Mouse (Mus musculus) cerebellum, postnatal 36 days (tissue): Measurements from ENCODE around the gene Gna11.

Experiments used
- DNase-seq, 2 experiments: peaks; one replicate each; pipeline ENCODE4 v3.0.0; 2021 to 2022; ENCODE audit warnings: mixed read lengths in 2 of 2

The Gna11 gene

DNA sequence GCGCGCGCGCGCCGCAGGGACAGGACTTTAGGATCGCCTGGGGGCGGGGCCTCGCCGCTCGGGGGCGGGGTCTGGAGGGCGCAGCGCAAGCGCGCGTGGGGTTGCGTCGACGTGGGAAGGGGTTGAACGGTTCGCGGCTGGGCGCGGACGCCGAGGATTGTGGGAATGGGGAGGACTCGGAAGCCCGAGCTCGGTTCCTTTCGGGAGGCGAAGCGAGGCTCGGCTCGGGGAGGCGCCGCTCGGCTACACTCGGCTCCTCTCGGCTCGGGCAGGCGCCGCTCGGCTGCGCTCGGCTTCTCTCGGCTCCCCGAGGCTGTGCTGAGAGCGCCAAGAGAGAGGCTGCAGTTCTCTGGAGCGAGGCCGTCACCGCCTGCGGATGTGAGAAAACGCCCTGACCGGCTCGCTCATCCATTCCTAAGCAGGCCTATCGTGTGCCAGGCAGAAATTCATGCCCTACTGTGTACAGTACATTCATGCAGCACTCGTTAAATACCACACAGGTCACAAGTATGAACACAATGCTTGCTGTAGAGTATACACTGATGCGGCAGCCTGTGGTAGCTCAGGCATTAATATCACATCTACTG lies at the start of gene Gna11:
Gene Gna11 (minus strand): TSS at position 30 of the 587 bp plus-strand sequence.
- DNase-seq: peak; percentile 99 to 100

DNA sequence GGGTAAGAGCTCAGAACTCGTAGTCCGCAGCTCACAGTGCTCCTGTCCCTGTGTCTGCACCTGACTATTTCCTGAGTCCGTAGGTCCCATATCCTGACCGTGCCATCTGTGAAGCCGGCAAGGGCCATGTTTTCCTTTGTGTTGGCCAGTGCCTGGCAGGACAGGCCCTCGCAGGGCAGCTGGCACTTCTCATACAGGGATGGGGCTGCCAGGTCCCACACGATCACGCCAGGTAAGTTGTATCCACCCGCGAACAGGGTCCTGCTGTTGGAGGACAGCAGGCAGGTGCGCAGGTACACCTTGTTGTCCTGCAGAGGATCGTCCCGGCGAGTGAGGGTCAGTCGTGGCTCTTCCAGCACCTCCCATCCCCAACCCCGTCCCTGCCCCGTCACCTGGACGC lies 48.9 kb upstream of the Gna11 start:
- peak; percentile 60 to 67 for DNase-seq

DNA sequence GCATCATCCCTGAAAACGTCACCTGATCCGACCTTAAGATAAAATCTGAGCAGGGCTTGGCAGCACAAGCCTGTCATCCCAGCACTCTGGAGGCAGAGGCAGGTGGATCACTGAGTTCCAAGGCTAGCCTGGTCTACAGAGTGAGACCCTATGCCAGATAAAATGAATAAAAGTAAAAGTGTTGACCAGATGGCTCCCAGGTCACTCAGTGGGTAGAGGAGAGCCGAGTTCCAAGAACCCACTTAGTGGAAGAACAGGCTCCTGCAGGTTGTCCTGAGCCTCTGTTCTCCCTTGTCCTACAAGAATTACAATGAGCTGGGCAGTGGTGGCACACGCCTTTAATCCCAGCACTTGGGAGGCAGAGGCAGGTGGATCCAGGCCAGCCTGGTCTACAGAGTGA lies 48.2 kb upstream of the Gna11 start:
- DNase-seq: no peak

DNA sequence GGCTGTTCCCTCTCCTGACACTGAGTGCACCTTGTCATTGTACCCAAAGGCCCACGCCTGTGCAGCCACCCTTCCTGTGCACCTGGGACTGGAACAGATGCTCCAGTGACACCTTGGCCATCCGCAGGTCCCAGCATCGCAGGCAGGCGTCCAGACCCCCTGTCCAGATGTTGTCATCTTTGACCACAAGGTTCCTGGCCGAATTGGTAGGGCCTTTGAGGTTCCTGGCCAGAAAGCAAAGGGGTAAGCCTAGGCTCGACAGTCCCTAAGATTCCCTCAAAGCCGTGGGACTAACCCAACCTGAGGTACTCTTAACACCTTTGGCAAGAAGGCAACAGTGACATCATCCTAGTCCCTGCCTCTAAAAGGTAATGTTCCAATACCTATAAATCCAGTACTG lies 47.6 kb upstream of the Gna11 start:
- no peak for DNase-seq

DNA sequence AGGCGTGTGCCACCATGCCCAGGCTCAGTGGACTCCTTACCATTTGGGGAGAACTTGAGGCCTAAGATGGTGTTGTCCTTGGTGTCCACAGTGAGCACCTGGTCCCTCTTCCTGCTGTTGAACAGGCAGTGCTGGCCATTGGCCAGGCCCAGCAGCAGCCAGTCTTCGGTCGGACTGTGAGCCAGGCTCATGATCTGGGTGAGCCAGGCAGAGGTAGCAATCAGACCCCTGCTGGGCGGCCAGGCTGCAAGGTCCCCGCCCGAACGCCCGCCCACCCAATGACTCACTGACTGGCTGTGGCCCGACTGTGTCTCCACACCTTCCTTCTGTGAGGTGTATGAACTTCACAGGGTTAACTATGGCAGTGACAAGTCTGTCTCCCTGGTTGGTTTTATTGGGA lies 46.9 kb upstream of the Gna11 start:
- DNase-seq: no peak

DNA sequence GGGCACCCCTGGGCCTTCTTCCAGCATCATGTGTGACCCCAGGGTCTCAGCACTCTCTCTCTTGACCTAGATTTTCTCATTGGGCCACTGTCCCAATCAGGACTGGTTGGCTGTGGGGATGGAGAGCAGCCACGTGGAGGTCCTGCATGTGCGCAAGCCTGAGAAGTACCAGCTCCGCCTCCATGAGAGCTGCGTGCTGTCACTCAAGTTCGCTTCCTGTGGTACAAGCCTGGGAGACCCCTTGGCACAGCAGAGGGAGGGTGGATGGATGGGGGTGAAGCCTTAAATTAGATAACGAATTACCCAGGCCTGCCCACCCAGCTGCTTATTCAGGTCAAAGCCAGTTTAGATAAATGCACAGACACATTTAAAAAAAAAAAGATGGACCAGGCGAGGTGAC lies 43.7 kb upstream of the Gna11 start:
- no peak for DNase-seq

DNA sequence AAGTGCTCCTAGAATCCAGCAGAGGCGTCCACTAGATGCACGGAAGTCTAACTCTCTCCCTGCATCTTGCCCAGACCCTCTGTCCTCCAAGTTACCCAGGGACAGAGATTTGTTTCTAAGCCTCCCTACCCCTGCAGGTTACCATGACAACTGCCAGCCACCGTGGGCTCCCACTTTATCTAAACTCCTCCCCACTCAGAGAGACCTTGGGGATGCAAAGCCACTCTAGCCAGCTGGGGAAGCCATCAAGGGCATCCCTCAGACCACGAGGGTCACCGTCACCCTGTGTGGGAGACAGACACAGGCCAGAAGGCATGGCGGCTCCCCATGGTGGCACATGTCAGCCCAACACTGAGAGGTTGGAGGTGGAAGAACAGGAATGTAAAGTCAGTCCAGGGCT lies 38.4 kb upstream of the Gna11 start:
- DNase-seq: no peak

DNA sequence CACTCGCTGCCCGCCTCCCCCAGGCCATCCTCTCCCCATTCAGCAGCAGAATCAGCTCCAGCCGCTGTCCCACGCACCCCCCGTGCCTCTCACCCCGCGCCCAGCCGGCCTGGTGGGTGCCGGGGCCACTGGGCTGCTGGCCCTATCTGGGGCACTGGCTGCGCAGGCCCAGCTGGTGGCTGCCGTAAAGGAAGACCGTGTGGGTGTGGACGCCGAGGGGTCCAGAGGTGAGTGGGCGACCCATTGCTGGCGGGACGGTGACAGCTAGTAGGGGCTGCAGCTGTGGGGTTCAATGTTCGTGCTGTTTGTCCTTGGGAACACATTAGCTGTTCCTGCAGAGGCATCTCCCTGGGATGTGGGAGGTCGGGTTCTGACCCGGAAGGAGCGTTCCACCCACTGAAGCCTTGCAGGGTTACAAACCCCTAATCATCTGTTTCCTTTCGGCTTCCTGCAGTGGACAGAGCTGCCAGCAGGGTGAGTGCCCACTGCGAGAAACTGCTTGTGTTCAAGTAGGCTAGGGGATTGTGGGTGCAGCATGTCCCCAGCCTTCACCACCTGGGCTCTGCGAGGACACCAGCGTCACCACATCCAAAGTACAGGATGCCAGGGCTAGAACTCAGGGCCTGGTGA lies 35.6 kb upstream of the Gna11 start:
- DNase-seq: no peak

DNA sequence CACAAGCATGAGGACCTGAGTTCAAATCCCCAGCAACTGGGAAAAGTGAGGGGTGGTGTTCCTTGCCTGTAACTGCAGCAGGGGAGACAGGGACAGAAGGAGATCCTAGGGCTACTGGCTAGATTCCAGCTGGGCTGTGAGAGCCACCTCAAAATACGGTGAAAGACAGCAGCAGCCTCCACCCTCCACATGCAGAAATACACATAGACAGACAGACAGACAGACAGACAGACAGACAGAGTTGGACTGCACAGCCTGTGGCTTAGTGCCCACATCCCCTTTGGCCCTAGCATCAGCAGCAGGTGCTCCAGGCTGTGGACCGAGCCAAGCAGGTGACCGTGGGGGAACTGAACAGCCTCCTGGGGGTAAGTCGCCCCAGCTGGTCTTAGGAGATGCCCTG lies 35.0 kb upstream of the Gna11 start:
- DNase-seq: peak in 1 of 2 experiments; percentile 46

DNA sequence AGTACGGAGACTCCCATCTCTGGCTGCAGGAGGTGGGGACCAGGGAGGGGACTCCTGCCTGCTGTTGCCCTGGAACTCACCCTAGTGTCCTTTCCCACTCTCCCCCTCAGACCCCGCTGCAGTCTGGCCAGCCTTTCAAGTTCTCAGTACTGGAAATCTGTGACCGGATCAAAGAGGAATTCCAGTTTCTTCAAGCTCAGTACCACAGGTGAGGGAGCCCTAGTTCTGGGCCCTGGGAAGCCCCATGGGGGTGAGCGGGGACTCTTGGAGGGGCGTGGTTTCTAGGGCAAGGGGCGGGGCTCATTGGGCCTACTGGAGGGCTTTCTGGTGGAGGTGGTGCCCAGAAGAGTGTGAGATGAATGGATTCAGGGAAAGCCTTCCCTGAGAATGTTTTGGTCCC lies 30.7 kb upstream of the Gna11 start:
- peak in 1 of 2 experiments; percentile 51 for DNase-seq

DNA sequence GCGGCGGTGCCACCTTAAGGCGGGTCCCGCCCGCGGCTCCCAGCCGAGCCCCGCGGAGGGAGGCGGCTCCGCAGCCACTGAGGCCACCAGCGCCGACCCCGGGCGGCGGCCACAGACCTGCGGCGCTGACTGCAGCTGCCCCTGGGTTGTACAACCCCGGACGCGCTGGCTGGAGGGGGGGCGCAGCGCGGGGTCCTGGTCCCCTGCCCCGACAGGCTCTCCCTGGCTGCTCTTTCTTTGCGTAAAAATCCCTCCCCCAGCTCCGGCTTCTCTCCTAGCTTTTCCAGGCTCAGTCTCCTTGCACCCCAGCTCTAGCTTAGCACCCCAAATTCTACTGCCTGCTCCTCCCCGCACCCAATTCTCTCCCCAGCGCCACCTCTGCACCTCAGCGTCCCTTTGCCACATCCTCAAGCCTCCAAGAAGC lies 30.2 kb upstream of the Gna11 start:
- peak; percentile 61 to 70 for DNase-seq

DNA sequence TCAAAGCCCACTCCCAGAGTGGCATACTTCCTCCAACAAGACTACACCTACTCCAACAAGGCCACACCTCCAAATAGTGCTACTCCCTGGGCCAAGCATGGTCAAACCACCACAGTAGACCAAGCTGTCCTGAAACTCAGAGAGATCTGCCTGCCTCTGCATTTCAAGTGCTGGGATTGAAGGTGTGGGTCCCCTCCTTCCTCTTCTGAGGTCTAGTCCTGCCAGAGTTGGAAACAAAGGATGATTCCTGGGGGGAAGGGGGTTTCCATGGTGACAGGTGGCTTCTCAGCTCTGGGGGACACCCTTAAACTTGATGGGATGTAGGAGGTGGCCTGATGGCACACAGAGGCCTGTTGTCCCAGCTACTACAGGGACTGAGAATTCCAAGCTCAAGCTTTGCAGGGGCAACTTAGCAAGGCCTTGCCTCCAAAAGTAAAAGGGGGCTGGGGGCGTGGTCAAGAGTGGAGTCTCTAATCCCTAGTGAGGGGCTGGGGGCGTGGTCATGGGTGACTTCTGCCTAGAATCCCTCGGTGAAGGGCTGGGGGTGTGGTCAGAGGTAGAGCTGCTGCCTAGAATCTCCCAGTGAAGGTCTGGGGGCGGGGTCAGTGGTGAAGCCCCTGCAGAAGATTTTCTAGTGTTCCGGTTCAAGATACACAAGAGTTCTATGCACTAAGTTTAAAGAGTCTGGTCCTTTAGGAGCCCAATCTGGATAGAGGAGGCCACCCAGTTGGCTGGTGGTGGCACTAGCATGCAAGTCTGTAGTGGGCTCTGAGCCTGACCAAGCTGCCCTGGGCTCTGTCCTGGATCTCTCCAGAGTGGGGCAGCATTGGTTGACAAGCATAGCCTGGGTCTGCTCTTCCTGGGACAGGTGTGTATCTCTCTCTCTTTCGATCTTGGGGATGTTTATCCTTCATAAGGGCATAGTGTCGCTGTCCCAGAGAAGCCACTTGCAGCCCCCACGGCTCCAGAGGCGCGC lies 29.4 kb upstream of the Gna11 start, which contains the start of gene Tle2:
Gene Tle2 (plus strand): TSS at position 481 of the 976 bp plus-strand sequence.
- DNase-seq: peak; percentile 49 to 53

DNA sequence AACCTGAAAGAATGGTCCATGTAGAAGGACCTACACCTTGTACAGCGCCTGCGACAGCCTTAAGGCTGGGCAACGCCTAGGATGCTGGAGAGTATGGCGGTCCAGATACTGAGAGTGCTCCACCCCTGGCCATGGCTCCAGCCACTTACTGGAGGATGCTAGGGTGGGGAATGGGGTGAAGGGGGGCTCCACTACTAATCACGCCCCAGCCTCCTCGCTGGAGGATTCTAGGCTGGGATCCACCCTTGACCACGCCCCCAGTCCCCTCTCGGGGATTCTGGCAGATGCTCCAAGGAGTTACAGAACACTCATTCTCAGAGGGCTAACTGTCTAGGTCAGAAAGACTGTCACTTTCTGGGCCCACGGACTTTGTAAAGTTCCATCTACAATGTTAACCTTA lies 28.0 kb upstream of the Gna11 start:
- DNase-seq: peak in 1 of 2 experiments; percentile 22

DNA sequence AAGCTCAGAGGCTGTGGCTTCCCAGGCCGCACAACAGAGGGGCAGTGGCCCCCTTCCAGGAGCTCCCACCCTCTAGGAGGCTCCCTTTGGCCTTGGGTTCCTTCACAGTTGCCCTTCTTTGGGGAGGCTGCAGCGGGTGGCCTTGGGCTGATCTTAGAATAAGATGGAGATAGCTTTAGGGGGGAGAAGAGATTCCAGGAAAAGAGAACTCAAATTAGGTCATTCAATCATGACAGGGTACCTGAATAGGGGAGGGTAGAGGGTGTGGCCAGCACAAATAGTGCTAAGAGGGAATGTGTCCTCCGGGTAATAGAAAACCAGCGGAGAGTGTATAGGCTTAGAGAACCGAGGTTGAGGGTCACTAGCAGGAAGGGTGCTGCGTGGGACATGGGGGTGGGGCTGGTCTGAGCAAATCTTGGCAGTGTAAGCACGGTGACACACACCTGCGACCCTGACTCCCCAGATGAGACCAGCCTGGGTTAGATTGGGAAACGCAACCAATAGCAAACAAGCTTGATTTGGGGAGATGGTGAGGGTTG lies 27.2 kb upstream of the Gna11 start:
- DNase-seq: no peak

DNA sequence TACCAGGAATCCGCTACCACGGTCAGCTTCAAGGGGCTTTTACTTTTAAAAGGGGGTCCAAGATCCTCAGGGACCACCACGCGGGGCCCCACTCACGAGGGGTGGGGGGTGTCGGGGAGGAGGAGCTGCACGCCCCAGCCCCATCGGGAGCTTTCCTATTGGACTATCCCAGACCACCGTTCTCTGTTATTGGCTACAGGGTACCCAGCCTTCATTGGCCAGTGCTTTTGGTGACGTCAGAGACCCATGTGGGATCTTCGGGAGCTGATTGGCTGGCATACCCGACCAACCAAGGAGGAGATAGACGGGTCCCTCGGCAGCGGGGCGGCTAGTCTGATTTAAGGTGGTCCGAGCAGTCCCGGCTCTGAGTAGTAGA lies 26.5 kb upstream of the Gna11 start:
- peak; percentile 98 to 99 for DNase-seq

DNA sequence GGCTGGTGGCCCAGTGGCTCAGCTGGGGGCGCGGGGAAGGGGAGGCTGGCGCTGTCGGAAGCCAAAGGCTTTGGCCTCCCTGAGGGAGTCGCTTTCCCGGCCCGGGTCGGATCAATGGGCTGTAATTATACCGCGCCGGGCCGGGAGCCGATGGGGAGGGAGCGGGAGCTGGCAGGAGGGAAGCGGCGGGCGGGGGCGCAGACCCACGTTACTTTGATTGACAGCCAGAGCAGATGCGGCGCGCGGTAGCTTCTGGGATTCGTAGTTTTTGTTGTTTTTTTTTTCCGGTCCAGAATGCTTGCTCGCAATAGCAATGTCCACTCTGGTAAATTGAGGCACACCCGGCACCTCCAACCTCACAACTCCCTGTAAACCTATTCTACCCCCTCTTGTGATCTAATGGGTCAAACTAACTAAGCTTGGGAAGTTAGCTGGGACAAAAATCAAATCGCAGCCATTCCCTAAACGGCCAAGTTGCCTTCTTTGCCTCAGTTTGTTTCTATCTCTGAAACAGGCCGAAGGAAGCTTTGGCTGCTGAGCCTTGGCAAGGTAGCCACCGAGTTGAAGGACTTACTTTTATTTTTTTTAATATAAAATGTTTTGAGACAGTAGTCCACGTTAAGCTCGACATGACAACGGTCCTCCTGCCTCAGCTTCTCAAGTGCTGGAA lies 26.0 kb upstream of the Gna11 start:
- DNase-seq: peak; percentile 96 to 97

DNA sequence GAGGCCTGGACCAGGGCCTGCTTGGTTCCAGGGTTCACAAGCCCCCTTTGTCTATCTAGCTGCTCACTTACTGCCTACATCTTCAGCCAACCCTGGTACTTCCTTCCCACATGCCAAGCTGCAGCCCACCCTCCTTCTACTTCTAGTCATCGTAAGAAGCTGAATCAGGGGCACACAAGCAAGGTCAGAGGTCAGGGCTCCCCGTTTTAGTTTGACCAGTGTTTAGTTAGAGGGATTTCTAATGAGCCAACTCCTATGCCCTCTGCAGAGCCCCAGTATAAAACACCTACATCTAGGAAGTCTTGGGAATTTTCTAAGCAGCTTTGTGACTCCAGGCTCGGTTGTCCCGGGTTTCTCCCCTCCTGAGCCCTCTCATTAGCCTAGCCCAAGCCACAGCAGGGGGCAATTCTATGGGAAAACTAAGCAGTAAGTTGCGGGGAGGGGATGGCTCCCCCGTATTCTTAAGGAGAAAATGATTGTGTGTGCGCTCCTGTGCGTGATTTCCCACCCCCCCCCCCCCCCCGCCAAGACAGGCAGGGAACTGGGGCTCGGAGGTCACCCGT lies 25.3 kb upstream of the Gna11 start:
- no peak for DNase-seq

DNA sequence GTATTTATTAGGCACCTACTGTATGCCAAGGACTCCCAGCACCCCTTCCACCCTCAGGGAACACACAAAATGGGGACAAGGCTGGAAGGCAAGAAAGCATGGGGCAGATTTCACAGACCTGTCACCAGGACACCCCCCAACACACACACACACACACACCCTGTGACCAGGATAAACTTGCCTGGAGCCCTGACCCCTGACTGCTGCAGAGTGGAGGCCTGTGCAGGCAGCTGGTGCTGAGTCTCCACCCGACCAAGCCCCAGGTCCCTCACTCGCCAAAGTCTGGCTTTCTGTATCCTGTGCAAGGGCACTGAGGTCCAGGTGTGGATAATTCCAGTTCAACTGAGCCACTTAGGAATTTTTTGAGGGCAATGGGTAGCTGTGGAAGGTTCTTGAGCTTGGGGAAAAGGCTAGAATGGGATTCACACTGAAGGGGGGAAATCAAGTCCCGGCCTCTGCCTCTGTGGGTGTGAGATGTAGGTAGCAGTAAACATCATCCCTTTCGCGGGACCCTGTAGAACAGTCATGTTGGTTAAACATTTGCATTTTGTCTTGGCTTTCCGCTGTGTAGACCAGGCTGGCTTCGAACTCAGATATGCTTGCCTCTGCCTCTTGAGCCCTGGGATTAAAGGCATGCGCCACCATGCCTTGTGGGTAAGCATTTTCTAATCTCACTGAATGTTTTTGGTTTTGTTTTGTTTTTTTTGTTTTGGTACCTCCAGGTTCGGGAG lies 24.7 kb upstream of the Gna11 start:
- no peak for DNase-seq

DNA sequence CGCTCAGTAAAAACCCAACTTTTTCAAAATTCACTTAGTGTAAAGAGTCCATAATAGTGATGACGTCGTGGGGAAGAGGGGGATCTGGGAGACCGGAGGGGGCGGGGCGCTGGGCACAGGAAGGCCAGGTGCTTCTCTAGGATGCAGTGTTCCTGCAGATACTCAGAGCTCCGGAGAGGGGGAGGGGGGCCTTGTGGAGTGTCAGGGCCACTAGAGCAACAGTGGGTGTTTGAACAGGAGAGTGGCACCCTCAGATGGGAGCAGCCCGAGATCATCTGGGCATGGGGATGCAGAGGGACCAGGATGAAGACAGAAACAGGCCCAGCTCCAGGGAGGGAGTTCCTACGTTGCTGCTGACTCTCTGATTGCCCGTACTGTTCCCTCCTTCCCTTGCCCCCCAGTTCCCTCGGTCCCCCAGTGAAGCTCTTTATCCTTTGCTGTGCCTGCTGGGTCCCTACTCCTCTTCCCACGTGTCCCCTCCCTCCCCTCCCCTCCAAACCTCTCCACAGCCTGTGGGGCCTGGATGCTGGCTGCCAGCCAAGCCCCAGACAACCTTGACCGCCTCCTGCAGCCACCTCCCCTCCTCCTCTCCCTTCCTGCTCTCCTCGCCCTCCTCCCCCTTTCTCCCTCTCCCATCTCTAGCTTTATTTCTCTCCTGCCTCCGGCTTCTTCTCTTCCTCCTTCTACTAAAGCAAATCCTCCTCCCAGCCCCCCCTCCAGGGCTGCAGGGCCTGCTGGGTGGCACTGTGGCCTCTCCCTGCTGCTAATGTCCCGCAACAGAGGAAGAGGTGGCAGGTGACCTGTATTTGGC lies 23.6 kb upstream of the Gna11 start:
- no peak for DNase-seq
